Mouse (Mus musculus) splenic B cell, adult 2 months (primary cell): Measurements from ENCODE around the gene Psmd8.

ENCODE experiments used
- DNase-seq: peaks from one replicate; pipeline ENCODE4 v3.0.0-alpha.2; 2011; ENCODE audit warnings: low read depth, low spot score
- H3K27me3 ChIP-seq: 2 replicates; pipeline ENCODE4 v1.6.1; 2012; ENCODE audit warnings: mild to moderate bottlenecking, low read length, moderate library complexity, mixed read lengths; ENCODE audit not compliant: control insufficient read depth, poor library complexity, insufficient read depth, severe bottlenecking
- H3K36me3 ChIP-seq: 2 replicates; pipeline ENCODE4 v1.6.1; 2012; ENCODE audit warnings: mild to moderate bottlenecking, low read length, moderate library complexity, mixed read lengths; ENCODE audit not compliant: control insufficient read depth, poor library complexity, insufficient read depth, severe bottlenecking

Psmd8 gene

DNA sequence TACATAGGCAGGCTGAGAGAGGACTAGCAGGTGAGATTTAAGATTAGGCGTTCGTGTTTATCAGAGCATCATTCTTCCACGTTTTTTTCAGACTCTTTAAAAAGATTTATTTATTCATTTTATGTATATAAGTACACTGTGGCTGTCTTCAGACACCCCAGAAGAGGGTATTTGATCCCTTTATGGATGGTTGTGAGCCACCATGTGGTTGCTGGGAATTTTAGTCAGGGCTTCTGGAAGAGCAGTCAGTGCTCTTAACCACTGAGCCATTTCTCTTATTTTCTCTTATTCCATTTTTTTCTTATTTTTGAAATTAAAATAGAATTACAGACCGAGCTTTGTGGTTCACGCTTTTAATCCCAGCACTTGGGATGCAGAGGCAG lies 344 bp upstream of the Psmd8 start:
- Histone ChIP-seq H3K36me3 (no peaks in the 10 kb centered on the region), H3K27me3 (no peaks in the 10 kb centered on the region)
- no peak for DNase-seq

GRCm38 (mm10) chr7:29179323-29179722 lies 1.2 kb downstream of the Psmd8 start:
- DNase-seq = peak; percentile 68

DNA sequence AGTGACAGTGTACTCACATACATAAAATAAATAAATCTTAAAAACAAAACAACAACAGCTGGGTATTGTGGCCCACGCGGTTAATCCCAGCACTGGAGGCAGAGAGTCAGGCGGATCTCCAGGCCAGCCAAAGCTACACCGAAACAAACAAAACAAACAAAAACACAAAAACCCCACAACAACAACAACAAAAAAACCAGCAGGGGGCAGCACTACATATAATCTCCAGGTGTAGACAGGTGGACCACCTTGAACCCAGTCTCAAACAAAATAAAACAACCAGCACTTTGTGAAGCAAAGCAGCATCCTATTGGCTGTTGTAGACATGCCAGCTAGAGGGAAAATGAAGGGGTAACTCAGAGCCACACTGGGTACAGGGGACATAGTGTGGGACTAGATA lies 2.4 kb downstream of the Psmd8 start:
- peak; percentile 46 for DNase-seq
- H3K36me3 ChIP-seq = peaks cover 5% of the 10 kb centered on the region; the same call in 1 of the 2 replicates
- no peaks in the 10 kb centered on the region for H3K27me3 ChIP-seq

More at GRCm38 (mm10) chr7:29179323-29179722, 1.2 kb downstream of the Psmd8 start:
- Histone ChIP-seq H3K27me3 (no peaks in the 10 kb centered on the region), H3K36me3 (peaks cover 4% of the 10 kb centered on the region; the same call in 1 of the 2 replicates)

GRCm38 (mm10) chr7:29172390-29173016 lies 8.0 kb downstream of the Psmd8 start:
- Histone ChIP-seq H3K36me3 (peaks cover 5% of the 10 kb centered on the region; the same call in 1 of the 2 replicates), H3K27me3 (no peaks in the 10 kb centered on the region; the same call in 1 of the 2 replicates)
- no peak for DNase-seq

DNA sequence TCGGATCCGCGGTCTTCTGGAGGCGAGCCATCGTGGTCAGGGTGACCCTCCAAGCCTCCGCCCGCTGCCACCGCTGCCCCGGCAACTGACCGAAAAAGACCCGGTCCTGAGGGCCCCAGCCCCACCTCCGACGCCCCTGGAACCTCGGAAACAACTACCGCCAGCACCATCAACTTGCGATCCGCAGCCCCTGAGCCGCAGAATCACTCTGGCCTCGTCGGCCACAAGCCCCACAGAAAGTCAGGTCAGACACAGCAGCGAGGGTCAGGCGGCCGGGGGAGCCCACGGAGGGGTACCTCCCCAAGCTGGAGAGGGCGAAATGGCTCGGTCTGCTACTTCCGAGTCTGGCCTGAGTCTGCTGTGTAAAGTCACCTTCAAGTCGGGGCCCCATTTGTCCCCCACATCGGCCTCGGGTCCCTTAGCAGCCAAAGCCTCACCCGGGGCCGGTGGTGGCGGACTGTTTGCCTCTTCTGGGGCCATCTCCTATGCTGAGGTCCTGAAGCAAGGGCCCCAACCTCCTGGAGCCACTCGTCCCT lies 8.9 kb downstream of the Psmd8 start:
- peak; percentile 17 for DNase-seq
- H3K36me3 ChIP-seq = peaks cover 5% of the 10 kb centered on the region; the same call in 1 of the 2 replicates

DNA sequence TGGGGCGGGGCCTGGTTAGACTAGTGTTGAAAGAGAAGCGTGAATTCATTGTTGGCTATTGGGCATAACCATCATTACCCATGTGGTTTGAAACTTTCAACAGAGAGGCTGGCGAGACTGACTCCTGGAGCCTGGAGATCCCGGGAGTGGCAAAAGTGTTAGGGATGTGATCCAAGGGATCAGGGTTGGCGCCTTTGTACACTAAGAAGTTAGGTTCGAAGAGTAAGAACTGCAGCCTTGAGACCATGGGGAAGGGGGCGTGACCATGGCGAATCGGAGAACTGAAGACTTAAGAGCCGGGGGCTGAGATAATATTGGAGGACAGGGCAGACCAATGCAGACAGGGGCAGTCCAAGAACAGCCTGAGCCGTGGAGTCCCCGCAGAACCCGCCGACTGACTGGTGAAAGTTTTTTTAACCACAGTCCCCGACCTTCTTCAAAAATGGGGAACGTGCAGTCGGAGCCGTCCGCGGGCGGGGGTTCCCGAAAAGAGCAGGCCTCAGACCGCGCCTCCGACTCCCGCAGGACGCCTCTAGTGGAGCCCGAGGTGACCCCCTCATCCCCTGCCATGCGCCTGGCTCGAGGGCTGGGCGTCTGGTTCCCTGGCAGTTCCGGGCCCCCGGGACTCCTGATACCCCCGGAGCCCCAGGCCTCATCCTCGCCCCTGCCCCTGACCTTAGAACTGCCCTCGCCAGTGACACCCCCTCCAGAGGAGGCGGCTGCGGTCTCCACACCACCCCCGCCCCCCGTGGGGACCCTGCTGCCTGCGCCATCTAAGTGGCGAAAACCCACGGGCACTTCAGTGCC lies 9.5 kb downstream of the Psmd8 start:
- DNase-seq = peak; percentile 63
- peaks cover 5% of the 10 kb centered on the region; the same call in 1 of the 2 replicates for H3K36me3 ChIP-seq

More for the DNA sequence above, 8.9 kb downstream of the Psmd8 start:
- no peaks in the 10 kb centered on the region; the same call in 1 of the 2 replicates for H3K27me3 ChIP-seq

DNA sequence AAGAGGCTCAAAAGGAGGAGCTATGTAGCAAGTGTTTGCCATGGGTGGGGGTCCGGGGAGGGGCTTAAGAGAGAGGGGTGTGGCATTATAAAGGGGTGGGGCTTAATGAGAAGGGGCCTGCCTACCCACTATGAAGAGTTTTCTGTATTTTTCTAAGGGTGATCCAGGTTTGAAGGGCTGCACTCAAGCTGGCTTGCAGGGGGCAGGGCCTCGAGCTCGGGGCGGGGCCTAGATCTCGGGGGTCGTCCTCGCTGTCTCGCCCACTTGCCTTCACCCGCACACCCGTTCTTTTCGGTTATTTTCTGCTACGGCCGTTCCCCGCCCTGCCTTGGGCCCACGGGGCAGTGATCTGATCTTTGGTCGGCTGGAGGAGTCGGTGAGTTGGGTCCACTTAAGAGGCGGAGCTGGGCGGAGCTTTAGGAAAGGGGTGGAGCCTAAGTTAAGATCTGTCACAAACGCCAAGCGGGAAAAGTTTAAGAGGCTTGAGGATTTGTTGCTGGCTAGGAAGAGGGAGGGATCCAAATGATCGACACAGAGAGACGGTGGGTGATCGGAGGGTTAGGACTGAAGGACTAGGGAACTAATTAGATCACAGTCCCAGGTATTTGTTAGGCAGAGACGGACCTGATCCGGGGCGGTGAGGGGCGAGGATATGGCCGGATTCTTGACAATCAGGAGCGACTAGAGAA lies 10.3 kb downstream of the Psmd8 start, which contains the start of the genes Ggn and Spred3:
TSS of gene Ggn (plus strand) at position 145 of the 689 bp plus-strand sequence.
TSS of gene Spred3 (minus strand) at position 346 of the 689 bp plus-strand sequence.
- DNase-seq = peak; percentile 64
- peaks cover 5% of the 10 kb centered on the region; the same call in 1 of the 2 replicates for H3K36me3 ChIP-seq
- no peaks in the 10 kb centered on the region; the same call in 1 of the 2 replicates for H3K27me3 ChIP-seq

More for the DNA sequence above, 9.5 kb downstream of the Psmd8 start:
- H3K27me3 ChIP-seq = no peaks in the 10 kb centered on the region; the same call in 1 of the 2 replicates

DNA sequence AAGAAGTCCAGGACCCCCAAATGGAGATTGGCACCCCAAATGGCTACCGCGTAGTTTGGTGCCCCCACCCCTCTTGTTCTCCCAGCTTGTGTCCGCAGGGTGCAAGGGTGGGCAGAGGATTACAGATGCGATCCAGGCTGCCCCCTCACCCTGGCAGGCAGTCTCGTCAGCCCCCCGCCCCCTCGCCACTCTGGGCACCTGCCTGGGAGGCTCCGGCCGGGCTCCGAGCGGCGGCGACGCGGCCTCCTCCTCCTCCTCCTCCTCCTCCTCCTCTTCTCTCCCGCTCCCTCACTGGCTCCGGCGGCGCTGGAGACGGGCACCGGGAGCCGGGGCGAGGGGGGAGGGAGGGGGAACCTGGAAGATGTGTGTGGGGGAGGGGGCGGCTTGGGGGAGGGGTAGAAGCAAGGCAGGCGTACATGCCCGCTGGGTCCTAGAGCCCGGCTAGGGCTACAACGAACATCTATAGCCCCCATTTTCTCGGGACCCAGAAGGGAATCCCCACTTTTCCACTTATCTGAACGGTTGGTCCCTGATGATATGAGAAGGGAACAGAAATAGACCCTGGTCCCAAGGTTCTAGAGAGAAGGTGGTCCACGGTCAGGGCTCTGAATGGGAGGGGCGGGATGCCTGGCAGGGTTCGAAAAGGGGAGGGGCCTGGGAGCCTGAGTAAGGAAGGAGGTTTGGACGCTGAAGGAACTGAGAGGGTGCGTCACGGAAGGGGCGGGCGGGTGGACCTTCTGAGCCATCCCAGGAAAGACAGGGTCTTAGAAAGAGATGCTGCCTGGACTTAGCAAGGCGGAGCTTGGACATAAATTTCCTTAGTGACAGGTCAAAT lies 11.1 kb downstream of the Psmd8 start:
- DNase-seq = peak; percentile 38
- peaks cover 2% of the 10 kb centered on the region; the same call in 1 of the 2 replicates for H3K36me3 ChIP-seq
- no peaks in the 10 kb centered on the region; the same call in 1 of the 2 replicates for H3K27me3 ChIP-seq

DNA sequence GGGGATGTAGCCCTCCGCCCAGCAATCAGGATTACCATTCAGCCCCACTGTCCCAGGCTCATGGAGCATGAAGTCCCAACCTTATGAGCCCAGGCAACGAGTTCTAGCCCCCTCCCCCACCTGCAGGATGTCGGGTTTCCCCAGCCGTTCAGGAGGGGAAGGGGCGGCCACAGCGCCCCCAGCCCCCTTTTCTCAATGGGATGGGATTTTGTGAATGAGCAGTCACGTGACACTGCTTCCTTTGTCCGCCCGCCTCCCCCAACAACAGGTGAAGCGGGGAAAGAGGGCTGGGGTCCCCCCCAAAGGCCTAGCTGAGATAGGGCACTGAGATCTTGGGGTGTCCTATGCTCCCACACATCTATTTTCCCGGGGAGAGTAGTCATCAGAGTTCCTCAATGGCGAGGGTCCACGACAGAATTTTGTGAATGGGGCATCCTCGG lies 11.7 kb downstream of the Psmd8 start:
- no peaks in the 10 kb centered on the region; the same call in 1 of the 2 replicates for H3K27me3 ChIP-seq
- H3K36me3 ChIP-seq = no peaks in the 10 kb centered on the region; the same call in 1 of the 2 replicates
- DNase-seq = no peak

DNA sequence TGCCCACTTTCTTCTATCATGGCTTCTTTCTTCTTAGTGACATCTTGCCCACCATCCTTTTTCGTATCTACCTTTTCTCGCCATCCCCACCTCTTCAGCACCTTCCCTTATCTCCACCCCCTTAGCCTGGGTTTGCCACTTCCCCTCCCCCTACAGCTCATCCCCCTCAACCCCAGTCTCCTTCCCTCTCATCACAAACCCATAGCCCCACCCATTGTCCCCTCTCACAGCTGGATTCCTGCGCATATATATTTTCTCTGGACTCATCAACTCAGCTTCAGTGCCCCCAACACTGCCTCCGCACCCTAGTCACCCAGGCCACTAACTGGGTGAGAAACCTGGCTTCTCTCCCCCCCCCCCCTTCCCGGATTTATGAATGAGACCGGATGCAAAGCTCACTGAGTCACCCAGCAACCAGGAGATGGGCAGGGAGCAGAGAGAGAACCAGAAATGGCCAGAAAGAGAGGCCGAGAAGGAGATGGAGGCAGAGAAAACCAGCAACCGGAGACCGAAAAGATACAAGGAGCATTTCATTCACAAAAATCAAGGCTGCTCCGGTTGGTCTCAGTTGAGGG lies 12.3 kb downstream of the Psmd8 start:
- Histone ChIP-seq H3K27me3 (no peaks in the 10 kb centered on the region; the same call in none of the 2 replicates), H3K36me3 (no peaks in the 10 kb centered on the region; the same call in 1 of the 2 replicates)
- DNase-seq = no peak

DNA sequence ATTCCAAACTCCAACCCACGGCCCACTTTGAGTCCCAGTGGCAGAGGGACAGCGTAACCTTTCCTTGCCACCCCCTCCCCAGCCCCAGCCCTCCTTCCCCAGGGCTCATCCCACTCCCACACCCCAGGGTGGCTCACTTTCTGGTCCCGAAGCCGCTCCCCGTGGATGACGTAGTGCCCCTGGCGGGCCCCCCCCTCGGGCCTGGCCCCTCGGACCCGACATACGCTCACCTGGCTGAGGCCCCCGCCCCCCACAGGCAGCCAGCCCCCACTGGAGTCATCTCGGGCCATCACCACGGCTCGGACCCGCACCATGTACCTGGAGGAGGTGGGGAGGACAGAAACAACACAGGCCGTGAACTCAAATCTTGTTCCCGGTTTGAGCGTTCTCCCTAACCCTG lies 12.8 kb downstream of the Psmd8 start:
- no peak for DNase-seq
- H3K36me3 ChIP-seq = no peaks in the 10 kb centered on the region

GRCm38 (mm10) chr7:29162750-29163525 lies 17.6 kb downstream of the Psmd8 start:
- Histone ChIP-seq H3K27me3 (no peaks in the 10 kb centered on the region; the same call in 1 of the 2 replicates), H3K36me3 (no peaks in the 10 kb centered on the region)
- peak; percentile 67 for DNase-seq

More for the DNA sequence above, 12.8 kb downstream of the Psmd8 start:
- H3K27me3 ChIP-seq = no peaks in the 10 kb centered on the region; the same call in none of the 2 replicates
